Mouse (Mus musculus): ENCODE data around the gene Atp5h. TPM values are rescaled to one million over a fixed set of nuclear protein-coding genes. Genes with fewer than 3 reads are reported as not detected.
"Not testable (repeated sequence)": the region's sequence is repeated elsewhere in the genome, so short reads cannot be mapped to it uniquely, and the experiment has no call there.

Gene Atp5h
- polyA plus RNA-seq (2015; fragmentation: Nextera tagmentation; extraction: Ambion mirVana) = 916 and 1,000 TPM in 2 replicates

- ATAC-seq = peak; percentile 99
- no peaks in the 10 kb centered on the region for H3K9me3 ChIP-seq (replicated peaks)
- WGBS = 1% methylated on average over 36 of the region's 56 CpGs
- no peaks in the 10 kb centered on the region for H3K27me3 ChIP-seq
- peaks cover 55% of the 10 kb centered on the region for H3K36me3 ChIP-seq (ENCODE audit: poor library complexity, severe bottlenecking)
- H3K9ac ChIP-seq = peak within 1 kb of the TSS; percentile 96
- peaks cover 33% of the 10 kb centered on the region for H3K4me1 ChIP-seq
- peak within 1 kb of the TSS; percentile 92 for H3K4me2 ChIP-seq
- peak within 1 kb of the TSS; percentile 80 for H3K27ac ChIP-seq
- peak within 1 kb of the TSS; percentile 94 for H3K4me3 ChIP-seq
Measured at GRCm38 (mm10) chr11:115419531-115420237, at the start of gene Atp5h, which contains the start of gene Kctd2. Gene Atp5h, minus strand, starts transcription at chr11:115419962. Gene Kctd2, plus strand, starts transcription at chr11:115420128.

- Histone ChIP-seq H3K36me3 (ENCODE audit: poor library complexity, severe bottlenecking) (no peaks in the 10 kb centered on the region), H3K27me3 (0 out of 2 replicates have a peak, but pooled peaks cover 3% of the 10 kb centered on the region), H3K27ac (no peak overlapping the region), H3K9ac (no peak overlapping the region), H3K9me3 (replicated peaks) (no peaks in the 10 kb centered on the region), H3K4me1 (peaks cover 5% of the 10 kb centered on the region), H3K4me3 (no peak overlapping the region), H3K4me2 (no peak overlapping the region)
- WGBS = 70% methylated on average over 4 of the region's 4 CpGs
- ATAC-seq = no peak
Measured at GRCm38 (mm10) chr11:115467217-115467618, 47.5 kb upstream of the Atp5h start.

- H3K27ac ChIP-seq = no peak overlapping the region
- 87% methylated on average over 8 of the region's 8 CpGs for WGBS
Measured at GRCm38 (mm10) chr11:115464851-115465250, 45.1 kb upstream of the Atp5h start.

GRCm38 (mm10) chr11:115463397-115463796, 43.6 kb upstream of the Atp5h start:
- Histone ChIP-seq H3K9me3 (replicated peaks) (no peaks in the 10 kb centered on the region), H3K4me2 (no peak overlapping the region), H3K27me3 (0 out of 2 replicates have a peak, but pooled peaks cover 3% of the 10 kb centered on the region), H3K27ac (no peak overlapping the region), H3K36me3 (ENCODE audit: poor library complexity, severe bottlenecking) (no peaks in the 10 kb centered on the region), H3K4me3 (no peak overlapping the region), H3K9ac (no peak overlapping the region), H3K4me1 (peaks cover 6% of the 10 kb centered on the region)
- WGBS = 83% methylated on average over 11 of the region's 11 CpGs
- ATAC-seq = no peak

More at GRCm38 (mm10) chr11:115464851-115465250, 45.1 kb upstream of the Atp5h start:
- H3K36me3 ChIP-seq (ENCODE audit: poor library complexity, severe bottlenecking) = no peaks in the 10 kb centered on the region
- H3K4me2 ChIP-seq = no peak overlapping the region
- H3K4me3 ChIP-seq = no peak overlapping the region
- H3K9ac ChIP-seq = no peak overlapping the region
- ATAC-seq = no peak
- H3K27me3 ChIP-seq = 0 out of 2 replicates have a peak, but pooled peaks cover 3% of the 10 kb centered on the region
- peaks cover 6% of the 10 kb centered on the region for H3K4me1 ChIP-seq
- no peaks in the 10 kb centered on the region for H3K9me3 ChIP-seq (replicated peaks)

- Histone ChIP-seq H3K27me3 (0 out of 2 replicates have a peak, but pooled peaks cover 3% of the 10 kb centered on the region), H3K4me1 (peaks cover 6% of the 10 kb centered on the region), H3K27ac (no peak within 1 kb of the TSS), H3K4me3 (no peak within 1 kb of the TSS), H3K9ac (no peak within 1 kb of the TSS), H3K9me3 (replicated peaks) (no peaks in the 10 kb centered on the region), H3K36me3 (ENCODE audit: poor library complexity, severe bottlenecking) (no peaks in the 10 kb centered on the region), H3K4me2 (no peak within 1 kb of the TSS)
- WGBS = 73% methylated on average over 16 of the region's 16 CpGs
- ATAC-seq = no peak
Measured at GRCm38 (mm10) chr11:115462243-115462891, 42.6 kb upstream of the Atp5h start, which contains the start of gene Slc16a5. Gene Slc16a5, plus strand, starts transcription at chr11:115462474.

- Histone ChIP-seq H3K27me3 (0 out of 2 replicates have a peak, but pooled peaks cover 3% of the 10 kb centered on the region), H3K4me3 (no peak overlapping the region), H3K4me1 (peaks cover 6% of the 10 kb centered on the region), H3K27ac (no peak overlapping the region), H3K9me3 (replicated peaks) (no peaks in the 10 kb centered on the region), H3K9ac (no peak overlapping the region), H3K4me2 (no peak overlapping the region), H3K36me3 (ENCODE audit: poor library complexity, severe bottlenecking) (no peaks in the 10 kb centered on the region)
- 74% methylated on average over 5 of the region's 5 CpGs for WGBS
- no peak for ATAC-seq
Measured at GRCm38 (mm10) chr11:115461846-115462242, 42.1 kb upstream of the Atp5h start.

GRCm38 (mm10) chr11:115460976-115461375, 41.2 kb upstream of the Atp5h start:
- Histone ChIP-seq H3K27ac (no peak overlapping the region), H3K4me3 (no peak overlapping the region), H3K27me3 (0 out of 2 replicates have a peak, but pooled peaks cover 3% of the 10 kb centered on the region), H3K4me2 (no peak overlapping the region), H3K36me3 (ENCODE audit: poor library complexity, severe bottlenecking) (no peaks in the 10 kb centered on the region), H3K4me1 (peaks cover 6% of the 10 kb centered on the region), H3K9ac (no peak overlapping the region), H3K9me3 (replicated peaks) (no peaks in the 10 kb centered on the region)
- no peak for ATAC-seq
- WGBS = 10% methylated on average over 8 of the region's 8 CpGs

GRCm38 (mm10) chr11:115457405-115457804, 37.6 kb upstream of the Atp5h start:
- H3K4me3 ChIP-seq = no peak overlapping the region
- no peak overlapping the region for H3K27ac ChIP-seq
- no peak overlapping the region for H3K9ac ChIP-seq
- H3K9me3 ChIP-seq (replicated peaks) = no peaks in the 10 kb centered on the region
- no peak overlapping the region for H3K4me2 ChIP-seq
- H3K27me3 ChIP-seq = no peaks in the 10 kb centered on the region
- peaks cover 3% of the 10 kb centered on the region for H3K4me1 ChIP-seq
- WGBS = 44% methylated on average over 6 of the region's 6 CpGs
- no peak for ATAC-seq
- no peaks in the 10 kb centered on the region for H3K36me3 ChIP-seq (ENCODE audit: poor library complexity, severe bottlenecking)

GRCm38 (mm10) chr11:115456182-115456581, 36.4 kb upstream of the Atp5h start:
- Histone ChIP-seq H3K9ac (no peak overlapping the region), H3K27ac (no peak overlapping the region), H3K4me1 (no peaks in the 10 kb centered on the region), H3K9me3 (replicated peaks) (no peaks in the 10 kb centered on the region), H3K27me3 (no peaks in the 10 kb centered on the region), H3K4me2 (no peak overlapping the region), H3K36me3 (ENCODE audit: poor library complexity, severe bottlenecking) (no peaks in the 10 kb centered on the region), H3K4me3 (no peak overlapping the region)
- 92% methylated on average over 5 of the region's 5 CpGs for WGBS
- no peak for ATAC-seq

- no peak overlapping the region for H3K4me2 ChIP-seq
- WGBS = 88% methylated on average over 15 of the region's 15 CpGs
Measured at GRCm38 (mm10) chr11:115455619-115456018, 35.9 kb upstream of the Atp5h start.

GRCm38 (mm10) chr11:115454822-115455221, 35.1 kb upstream of the Atp5h start:
- H3K4me2 ChIP-seq; H3K9ac ChIP-seq; H3K4me1 ChIP-seq; H3K4me3 ChIP-seq; H3K9me3 ChIP-seq (replicated peaks); H3K27ac ChIP-seq; H3K36me3 ChIP-seq (ENCODE audit: poor library complexity, severe bottlenecking); ATAC-seq; H3K27me3 ChIP-seq: not testable (repeated sequence)
- WGBS = 91% methylated on average over 6 of the region's 6 CpGs

More at GRCm38 (mm10) chr11:115455619-115456018, 35.9 kb upstream of the Atp5h start:
- no peak overlapping the region for H3K27ac ChIP-seq
- no peak for ATAC-seq
- no peaks in the 10 kb centered on the region for H3K9me3 ChIP-seq (replicated peaks)
- no peaks in the 10 kb centered on the region for H3K27me3 ChIP-seq
- H3K4me3 ChIP-seq = no peak overlapping the region
- no peaks in the 10 kb centered on the region for H3K4me1 ChIP-seq
- H3K36me3 ChIP-seq (ENCODE audit: poor library complexity, severe bottlenecking) = no peaks in the 10 kb centered on the region
- H3K9ac ChIP-seq = no peak overlapping the region

GRCm38 (mm10) chr11:115453306-115453705, 33.5 kb upstream of the Atp5h start:
- H3K9me3 ChIP-seq (replicated peaks) = no peaks in the 10 kb centered on the region
- no peak for ATAC-seq
- WGBS = 73% methylated on average over 4 of the region's 4 CpGs
- no peaks in the 10 kb centered on the region for H3K36me3 ChIP-seq (ENCODE audit: poor library complexity, severe bottlenecking)
- H3K4me2 ChIP-seq = no peak overlapping the region
- H3K27ac ChIP-seq = no peak overlapping the region
- H3K4me3 ChIP-seq = no peak overlapping the region
- no peaks in the 10 kb centered on the region for H3K27me3 ChIP-seq
- H3K9ac ChIP-seq = no peak overlapping the region
- H3K4me1 ChIP-seq = no peaks in the 10 kb centered on the region

Measured in forebrain, embryonic 13.5 days (tissue).